In genomic region chr14:25549871-25550840, GRCm38 (mm10) we compare ENCODE assay signal across 9 mouse cellular contexts.
DNase-seq lines count a peak whose midpoint lies in the region; ATAC-seq lines count a peak whose summit lies in the region.
"Had no signal": no experiment of that assay in that cellular context is flagged by ENCODE, and none has a peak within 500 bp of the region (broad histone marks: within the 10 kb centered on the region; RNA-seq: fewer than 3 reads in every experiment).

No protein-coding gene starts in this region.

- peak; percentile 34 for DNase-seq in adipocyte (ENCODE audit: low spot score)
- peak; percentile 69 to 74 for DNase-seq in cerebellum, postnatal 36 days
- DNase-seq in frontal cortex, postnatal 36 days (ENCODE audit: low spot score in 2 of 2): peak; percentile 36 to 59
- DNase-seq in left cerebral cortex, postnatal 4 days: peak; percentile 89
- DNase-seq in retina, postnatal 1 day: peak; percentile 93
- no peak for DNase-seq in spleen, postnatal 10 days (ENCODE audit: low spot score in 2 of 2)
- DNase-seq in thymus, postnatal 4 days: no peak

- ATAC-seq in inflammation-experienced regulatory T-cells, adult 6 months: no peak
- ATAC-seq: Patski had no signal

- intact Hi-C loops in left cerebral cortex, postnatal 4 days (cut with DNase I): loop anchor here (10.0 kb wide), 1 partner anchor 85 kb away; no protein-coding TSS in a partner anchor

Comparison
In these comparisons a context has a peak if more than half of its experiments do, and no peak if none do; other contexts are left out.
1. DNase-seq: peak in adipocyte (single experiment), cerebellum, postnatal 36 days (2 of 2), frontal cortex, postnatal 36 days (2 of 2), left cerebral cortex, postnatal 4 days (single experiment) and retina, postnatal 1 day (single experiment); none in spleen, postnatal 10 days (0 of 2) and thymus, postnatal 4 days (single experiment).